Mouse (Mus musculus) 3134 (cell line): ENCODE data around the gene Ndufa8.

Experiments
- DNase-seq: peaks from one replicate; pipeline ENCODE4 v3.0.0-alpha.2; 2011; ENCODE audit warnings: low spot score; ENCODE audit not compliant: insufficient read length; ENCODE audit errors: extremely low read depth

Ndufa8 gene

DNA sequence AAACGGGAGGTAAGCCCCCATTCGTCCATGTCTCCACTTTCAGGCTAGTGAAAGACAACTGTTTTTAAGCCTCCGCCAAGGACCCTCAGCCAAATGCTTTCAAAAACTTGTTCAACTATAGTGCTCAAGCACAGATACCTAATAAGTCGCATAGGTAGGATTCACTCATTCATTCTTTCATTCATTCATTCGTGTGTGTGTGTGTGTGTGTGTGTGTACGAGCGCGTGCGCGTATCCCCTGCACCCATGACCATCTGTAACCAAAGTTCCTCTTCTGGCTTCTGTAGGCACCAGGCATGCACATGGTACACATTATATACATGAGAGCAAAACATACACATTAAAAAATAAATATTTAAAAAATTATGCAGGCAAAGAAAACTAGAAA lies 355 bp upstream of the Ndufa8 start:
- DNase-seq: no peak

DNA sequence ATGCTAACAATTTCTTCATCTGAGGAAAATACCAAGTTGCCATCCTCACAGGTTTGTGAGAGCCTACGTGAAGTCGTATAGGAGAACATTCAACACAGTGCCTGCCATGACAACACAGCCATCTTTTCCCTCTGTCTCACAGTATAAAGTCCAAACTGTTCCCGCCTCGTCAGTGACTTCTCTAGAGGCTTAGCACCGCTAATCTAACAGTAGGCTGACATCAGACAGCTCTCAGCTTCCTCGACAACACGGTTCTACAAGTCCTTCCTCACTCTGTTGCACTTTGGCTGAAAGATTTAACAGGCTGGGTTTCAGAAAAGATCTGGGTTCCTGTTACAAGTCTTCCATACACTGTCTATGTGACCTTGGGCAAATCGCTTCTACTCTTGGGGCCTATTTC lies 1.0 kb downstream of the Ndufa8 start:
- no peak for DNase-seq

- DNase-seq: no peak
These were observed 8.3 kb downstream of the Ndufa8 start for GRCm38 (mm10) chr2:36040872-36041271.

DNA sequence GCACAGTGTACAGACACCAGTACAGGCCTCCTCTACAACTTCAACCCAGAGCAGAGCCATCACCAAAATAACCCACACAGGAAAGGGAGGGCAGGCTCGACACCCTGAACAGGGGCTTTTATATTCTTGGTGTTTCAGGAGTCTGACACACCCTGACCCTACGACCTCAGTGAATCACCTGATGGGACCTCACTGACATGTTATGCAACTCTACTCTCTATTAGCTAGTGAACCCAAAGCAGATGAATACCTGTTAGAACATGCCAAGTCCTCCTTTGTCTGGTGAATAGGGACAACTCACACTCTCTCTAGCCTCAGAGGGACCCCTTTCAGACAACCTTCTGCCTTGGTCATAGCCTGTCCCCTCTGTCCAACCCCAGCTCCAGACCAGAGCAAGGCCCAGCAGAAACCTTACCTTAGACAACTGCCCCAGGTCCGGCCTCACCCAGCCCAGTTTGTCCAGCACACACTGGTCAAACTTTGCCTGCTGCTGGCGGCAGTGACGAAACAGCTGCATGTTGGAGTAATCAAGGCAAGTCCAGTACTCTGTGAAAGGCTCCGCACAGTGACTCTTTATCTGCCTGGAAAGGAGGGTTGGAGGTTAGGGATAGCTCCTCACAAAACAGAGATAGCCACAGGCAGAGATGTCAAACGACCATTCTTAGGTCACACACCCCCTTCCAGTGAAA lies 9.8 kb downstream of the Ndufa8 start:
- DNase-seq: no peak

DNA sequence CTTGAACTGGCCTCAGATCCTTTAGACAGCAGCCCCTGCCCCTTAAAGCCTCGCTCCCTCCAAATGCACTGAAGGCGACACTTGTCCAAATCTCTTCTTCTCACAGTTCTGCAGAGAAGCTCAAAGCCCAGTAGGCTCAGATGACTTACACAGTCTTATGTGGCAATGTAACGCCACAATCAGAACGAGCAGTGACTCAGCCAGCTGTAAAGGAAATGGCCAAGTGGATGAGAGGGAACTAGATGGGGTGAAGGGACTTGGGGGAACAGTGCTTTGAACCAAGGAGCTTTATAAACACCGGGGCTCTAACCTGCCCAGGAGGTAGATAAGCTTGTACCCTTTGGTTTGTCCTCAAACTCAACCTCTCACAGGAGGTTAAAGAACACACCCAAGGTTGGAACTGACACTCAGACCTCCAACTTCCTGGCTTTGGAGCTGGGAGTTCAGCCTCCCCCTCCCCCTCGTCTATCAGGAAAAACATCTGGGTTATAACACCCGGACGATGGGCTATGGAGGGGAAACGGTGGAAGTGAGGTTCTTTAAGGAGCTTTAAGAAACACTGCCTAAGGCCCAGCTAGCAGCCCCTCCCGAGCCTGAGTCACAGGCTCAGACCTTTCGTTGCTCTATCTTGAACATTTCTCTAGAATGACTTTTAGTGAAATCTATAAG lies 13.7 kb downstream of the Ndufa8 start:
- no peak for DNase-seq

DNA sequence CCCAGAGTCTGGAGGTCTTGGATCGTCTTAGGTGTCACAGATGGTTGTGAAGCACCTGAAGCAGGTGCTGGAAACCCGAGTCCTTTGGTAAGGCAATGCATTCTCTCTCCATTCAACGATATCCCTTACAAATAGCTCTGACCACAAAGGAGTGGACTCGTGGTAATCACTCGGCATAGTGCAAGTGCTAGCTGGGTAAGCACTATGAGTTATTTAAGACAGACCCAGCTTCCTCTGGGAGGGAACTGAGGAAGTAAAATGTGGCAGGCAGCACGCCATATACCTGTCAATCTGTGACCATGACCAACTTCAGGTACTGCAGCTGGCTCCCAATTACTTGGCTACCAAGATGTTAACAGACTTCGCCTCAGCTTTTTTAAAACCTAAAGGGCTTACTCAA lies 14.3 kb downstream of the Ndufa8 start:
- no peak for DNase-seq

DNA sequence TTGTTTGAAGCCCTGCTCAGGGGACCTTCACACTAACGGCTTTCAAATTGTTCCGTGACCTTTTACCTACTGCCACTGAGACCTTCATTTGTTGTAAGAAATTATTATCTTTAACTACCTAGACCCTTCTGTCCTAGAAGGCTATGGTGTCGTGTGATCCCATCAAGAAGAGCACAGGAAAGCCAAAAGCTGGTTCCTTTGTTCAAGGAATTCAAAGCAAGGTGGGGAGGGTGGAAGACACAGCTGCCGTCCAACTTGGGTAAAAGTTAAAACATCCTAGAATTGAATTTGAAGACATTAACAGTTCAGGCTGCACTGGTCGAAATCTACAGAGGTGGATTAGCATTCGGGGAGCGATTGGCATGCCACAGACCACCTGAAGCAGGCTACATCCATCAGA lies 15.2 kb downstream of the Ndufa8 start:
- no peak for DNase-seq

GRCm38 (mm10) chr2:36032884-36033283 lies 16.3 kb downstream of the Ndufa8 start:
- DNase-seq: no peak

DNA sequence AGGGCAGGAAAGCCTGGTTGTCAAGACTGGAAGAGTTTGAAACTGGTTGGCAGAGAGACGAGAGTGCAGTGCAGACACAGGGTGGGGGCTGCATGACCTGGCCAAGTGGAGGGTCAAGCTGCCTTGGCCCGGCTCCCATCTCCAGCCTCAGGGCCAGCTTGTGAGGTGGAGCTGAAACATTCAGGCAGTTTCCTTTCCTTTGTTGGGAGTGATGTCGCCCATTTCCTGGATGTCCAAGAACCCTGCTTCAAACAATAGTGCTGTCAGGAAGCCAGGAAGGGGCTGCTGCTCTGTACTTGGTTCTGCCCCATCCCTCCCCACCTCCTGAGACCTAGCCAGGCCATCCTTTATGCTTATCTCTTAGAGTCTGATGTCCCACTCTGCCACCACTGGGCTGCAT lies 25.9 kb downstream of the Ndufa8 start:
- DNase-seq: no peak

DNA sequence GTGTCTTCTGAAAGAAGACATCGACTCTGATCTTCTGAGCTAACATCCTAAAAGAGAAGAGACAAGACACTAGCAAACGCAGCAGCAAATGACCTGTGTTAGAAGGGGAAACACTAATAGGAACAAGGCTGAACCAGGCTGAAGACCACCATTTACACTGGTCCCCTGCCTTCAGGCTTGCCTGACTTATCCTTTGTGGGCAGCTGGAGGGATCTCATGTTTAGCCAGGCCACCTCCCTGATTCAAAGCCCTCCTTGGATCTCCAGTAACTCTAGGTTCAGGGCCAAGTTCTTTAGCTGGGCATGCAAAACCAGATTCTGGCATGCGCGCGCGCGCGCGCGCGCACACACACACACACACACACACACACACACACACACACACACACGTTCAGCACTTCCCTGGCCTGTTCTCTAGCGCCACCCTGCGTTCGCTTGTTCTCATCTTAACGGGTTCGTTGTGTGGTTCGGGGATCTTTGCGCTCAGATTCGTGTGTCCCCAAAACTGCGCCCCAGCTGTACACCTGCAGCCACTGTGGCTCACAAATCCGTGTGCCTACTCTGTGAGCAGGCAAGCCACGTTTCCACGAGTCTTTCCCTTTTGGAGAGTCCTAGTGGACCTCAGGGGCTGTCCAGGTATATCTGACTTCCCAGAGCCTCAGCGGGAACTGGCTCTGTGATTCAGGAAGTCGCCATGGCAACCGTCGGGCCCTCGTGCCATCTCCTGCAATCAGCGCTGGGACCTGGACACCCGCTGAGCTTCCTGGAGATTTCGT lies 27.6 kb downstream of the Ndufa8 start:
- no peak for DNase-seq

- DNase-seq: no peak
These were observed 36.2 kb downstream of the Ndufa8 start for GRCm38 (mm10) chr2:36013010-36013409.

DNA sequence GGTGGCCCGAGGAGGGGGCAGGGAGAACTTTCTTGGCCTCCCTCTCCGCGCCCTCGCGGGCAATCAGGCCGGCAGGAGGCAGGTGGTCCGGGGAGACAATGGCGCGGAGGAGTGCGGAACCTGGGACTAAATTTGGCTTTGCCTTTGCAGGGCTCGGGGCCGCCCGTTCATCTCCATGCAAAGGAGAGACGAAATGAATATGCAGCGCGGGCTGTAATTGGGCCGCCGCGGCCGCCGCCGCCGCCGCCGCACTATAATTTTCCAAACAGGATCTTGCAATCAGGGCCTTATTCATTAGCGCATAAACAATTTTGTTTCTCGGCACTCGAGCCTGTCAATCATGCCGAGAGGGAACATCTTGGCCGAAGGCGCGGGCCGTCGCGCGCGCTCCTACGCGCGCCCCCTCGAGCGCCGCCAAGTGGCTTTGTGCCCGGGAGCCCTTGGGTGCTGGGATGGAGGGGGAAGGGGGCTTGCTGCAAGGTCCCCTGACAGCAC lies 37.8 kb downstream of the Ndufa8 start:
- DNase-seq: peak; percentile 16

DNA sequence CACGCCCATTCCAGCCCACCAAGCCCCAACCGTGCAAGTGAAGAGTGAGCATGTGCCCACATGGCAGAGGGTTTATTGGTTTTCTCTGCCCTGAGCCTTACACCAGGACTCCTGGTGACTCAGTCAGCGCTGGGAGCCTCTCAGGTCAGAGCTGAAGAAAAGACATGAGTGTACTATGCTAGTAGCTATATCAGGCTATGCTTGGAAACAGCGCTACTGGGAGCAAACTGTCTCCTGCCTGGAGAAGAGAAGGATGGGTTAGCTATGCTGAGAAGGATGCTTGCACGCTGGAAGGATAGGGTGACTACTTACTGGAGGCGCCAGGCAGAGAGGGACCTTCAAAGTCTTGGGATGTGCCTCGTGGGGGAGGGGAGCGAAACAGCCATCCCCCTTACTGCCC lies 38.6 kb downstream of the Ndufa8 start:
- no peak for DNase-seq

DNA sequence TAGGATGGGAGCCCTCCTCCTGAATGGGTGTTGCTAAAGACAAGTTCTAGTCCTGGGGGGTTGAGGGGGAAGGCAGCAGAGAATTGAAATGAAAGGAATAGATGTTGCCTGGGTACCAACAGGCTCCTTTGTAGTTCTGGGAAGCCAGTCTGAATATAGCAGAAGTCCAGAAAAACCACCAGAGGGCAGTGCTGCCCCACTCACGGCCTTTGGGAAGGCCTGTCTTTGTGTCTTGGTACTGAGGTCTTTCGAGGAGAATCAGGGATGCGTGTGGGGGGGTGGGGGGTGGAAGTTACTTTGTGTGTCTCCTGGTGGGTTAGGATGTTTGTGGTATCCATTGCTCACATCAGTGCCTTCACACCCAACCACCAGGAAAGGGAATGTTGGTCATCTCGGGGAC lies 39.8 kb downstream of the Ndufa8 start:
- DNase-seq: peak; percentile 15

- DNase-seq: no peak
These were observed 41.1 kb downstream of the Ndufa8 start for GRCm38 (mm10) chr2:36008071-36008470.

GRCm38 (mm10) chr2:36002188-36002587 lies 47.0 kb downstream of the Ndufa8 start:
- no peak for DNase-seq

DNA sequence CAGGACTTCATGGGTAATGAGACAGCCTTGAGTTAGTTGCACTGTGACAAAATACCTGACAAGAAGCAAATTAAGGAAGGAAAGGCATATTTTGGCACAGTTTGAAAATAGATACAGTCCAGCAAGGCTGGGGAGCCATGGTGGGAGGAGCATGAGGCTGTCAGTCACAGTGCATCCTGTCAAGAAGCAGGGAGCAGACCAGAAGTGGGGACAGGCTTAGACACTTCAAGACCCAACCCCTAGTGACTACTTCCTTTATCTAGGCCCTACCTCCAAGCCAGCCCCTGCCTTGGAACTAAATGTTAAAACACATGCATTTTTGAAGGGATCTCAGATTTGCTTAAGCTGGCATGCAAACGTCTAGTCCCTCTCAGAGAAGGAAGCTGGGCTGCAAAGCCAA lies 48.8 kb downstream of the Ndufa8 start:
- no peak for DNase-seq

- no peak for DNase-seq
These were observed 50.0 kb downstream of the Ndufa8 start for GRCm38 (mm10) chr2:35999212-35999611.

- DNase-seq: no peak
These were observed 50.8 kb downstream of the Ndufa8 start for GRCm38 (mm10) chr2:35998416-35998815.

GRCm38 (mm10) chr2:35996753-35997152 lies 52.5 kb downstream of the Ndufa8 start:
- DNase-seq: no peak

DNA sequence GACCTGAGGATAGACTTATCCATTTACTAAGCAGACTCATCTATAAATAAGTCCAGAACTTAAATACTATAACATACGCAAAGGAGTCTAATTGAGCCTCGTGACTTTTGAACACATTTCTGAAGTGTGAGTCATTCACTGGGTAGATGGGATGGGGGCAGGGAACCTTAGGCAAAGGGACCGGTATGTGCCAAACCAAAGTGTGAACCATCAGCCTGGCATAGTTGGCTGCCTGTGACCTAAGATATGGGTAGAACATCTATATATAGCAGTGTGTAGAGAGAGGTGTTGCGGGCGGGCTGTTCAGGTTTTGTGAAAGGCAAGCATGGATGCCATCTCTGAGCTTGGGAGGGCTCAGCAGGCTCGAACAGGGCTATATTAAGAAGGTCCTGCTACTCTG lies 54.9 kb downstream of the Ndufa8 start:
- DNase-seq: peak; percentile 58

GRCm38 (mm10) chr2:35993481-35993880 lies 55.7 kb downstream of the Ndufa8 start:
- no peak for DNase-seq
